In genomic region chr8:47914946-47915345, GRCm38 (mm10) we compare ENCODE assay signal across 27 mouse cellular contexts.
DNase-seq lines count a peak whose midpoint lies in the region; ATAC-seq and TF ChIP-seq lines count a peak whose summit lies in the region.
"Had no signal": no experiment of that assay in that cellular context is flagged by ENCODE, and none has a peak within 500 bp of the region (broad histone marks: within the 10 kb centered on the region; RNA-seq: fewer than 3 reads in every experiment).

No protein-coding gene starts in this region.

- H3K27ac ChIP-seq in heart, adult 2 months = peak overlapping the region; percentile 38
- no peak overlapping the region for H3K27ac ChIP-seq in heart, embryonic 11.5 days (ENCODE audit: low read depth, low read length)
- no peak overlapping the region for H3K27ac ChIP-seq in hindbrain, embryonic 16.5 days (ENCODE audit: low read depth, low read length)
- no peak overlapping the region for H3K27ac ChIP-seq in hindbrain, embryonic 12.5 days
- no peak overlapping the region for H3K27ac ChIP-seq in lung, postnatal 0 days (ENCODE audit: low read length)
- H3K27ac ChIP-seq: limb, embryonic 15.5 days; liver, embryonic 14.5 days; midbrain, embryonic 15.5 days; neural tube, embryonic 13.5 days had no signal

- peaks cover 4% of the 10 kb centered on the region for H3K79me2 ChIP-seq in heart, adult 2 months (replicated peaks; ENCODE audit: control insufficient read depth, insufficient read depth, low read length)

- no peak for DNase-seq in cerebellum, postnatal 4 days (ENCODE audit: low spot score in 2 of 2)
- no peak for DNase-seq in heart, adult 2 months
- DNase-seq in lung, postnatal 0 days (ENCODE audit: low spot score) = no peak
- DNase-seq in lung, postnatal 25 days (ENCODE audit: low spot score) = no peak
- DNase-seq: adrenal gland, postnatal 10 days; cerebellum, adult 2 months; cerebellum, postnatal 25 days; embryo, embryonic 11 days; heart, postnatal 14 days; kidney, adult 9 months; left cerebral cortex, postnatal 4 days; lung, embryonic 14.5 days; lung, postnatal 4 days; retina, postnatal 1 day; right cerebral cortex, postnatal 25 days; spleen, adult 18-20 months; thymus, postnatal 14 days had no signal

- no peak overlapping the region for H3K9ac ChIP-seq in heart, adult 2 months (ENCODE audit: low read depth, low read length)
- no peak overlapping the region for H3K9ac ChIP-seq in heart, embryonic 11.5 days (ENCODE audit: low read depth, low read length)
- H3K9ac ChIP-seq in hindbrain, embryonic 16.5 days (ENCODE audit: low read depth, low read length) = no peak overlapping the region
- no peak overlapping the region for H3K9ac ChIP-seq in hindbrain, embryonic 12.5 days
- H3K9ac ChIP-seq in lung, postnatal 0 days (replicated peaks; ENCODE audit: low read depth) = no peak overlapping the region
- H3K9ac ChIP-seq: limb, embryonic 15.5 days; liver, embryonic 14.5 days; lung, embryonic 14.5 days; midbrain, embryonic 15.5 days; neural tube, embryonic 13.5 days had no signal

- intact Hi-C loops in heart, adult 2 months (cut with DNase I) = no loop called here

- no peak for TF ChIP-seq EP300 in heart, adult 2 months (IDR thresholded peaks at IDR 0.05; ENCODE audit: insufficient read depth, low read depth, low read length)
- TF ChIP-seq EP300 in lung, postnatal 0 days (IDR thresholded peaks at IDR 0.05) = no peak

- no peaks in the 10 kb centered on the region; the same call in 1 of the 2 replicates for H3K9me3 ChIP-seq in heart, embryonic 11.5 days (replicated peaks; ENCODE audit: control insufficient read depth, low read length)
- H3K9me3 ChIP-seq in hindbrain, embryonic 16.5 days (ENCODE audit: control insufficient read depth, low read length) = no peaks in the 10 kb centered on the region
- H3K9me3 ChIP-seq in hindbrain, embryonic 12.5 days (replicated peaks) = peaks cover under 1% of the 10 kb centered on the region; the same call in 1 of the 2 replicates
- no peaks in the 10 kb centered on the region for H3K9me3 ChIP-seq in lung, postnatal 0 days (ENCODE audit: low read length)
- H3K9me3 ChIP-seq: limb, embryonic 15.5 days; midbrain, embryonic 15.5 days had no signal

- H3K4me2 ChIP-seq in heart, embryonic 11.5 days = no peak overlapping the region
- no peak overlapping the region for H3K4me2 ChIP-seq in hindbrain, embryonic 16.5 days (ENCODE audit: low read length)
- no peak overlapping the region for H3K4me2 ChIP-seq in hindbrain, embryonic 12.5 days (replicated peaks)
- no peak overlapping the region for H3K4me2 ChIP-seq in lung, postnatal 0 days (replicated peaks; ENCODE audit: low read depth, low read length)
- H3K4me2 ChIP-seq: limb, embryonic 15.5 days; lung, embryonic 14.5 days; midbrain, embryonic 15.5 days; neural tube, embryonic 13.5 days had no signal

- H3K4me3 ChIP-seq in heart, adult 2 months = no peak overlapping the region
- no peak overlapping the region for H3K4me3 ChIP-seq in heart, embryonic 11.5 days (ENCODE audit: low read depth, low read length)
- no peak overlapping the region for H3K4me3 ChIP-seq in hindbrain, embryonic 16.5 days (ENCODE audit: low read length)
- no peak overlapping the region for H3K4me3 ChIP-seq in hindbrain, embryonic 12.5 days
- H3K4me3 ChIP-seq in lung, postnatal 0 days (ENCODE audit: low read depth, low read length) = no peak overlapping the region
- H3K4me3 ChIP-seq: limb, embryonic 15.5 days; midbrain, embryonic 15.5 days; myocyte; neural tube, embryonic 13.5 days had no signal

- no peak for TF ChIP-seq POLR2A in heart, adult 2 months (IDR thresholded peaks at IDR 0.05; ENCODE audit: insufficient read depth, low read depth, low read length)

- TF ChIP-seq CTCF in heart, adult 2 months (IDR thresholded peaks at IDR 0.05) = no peak
- no peak for TF ChIP-seq CTCF in lung, postnatal 0 days (IDR thresholded peaks at IDR 0.05)

- ATAC-seq in cerebellum, adult (ENCODE audit: insufficient number of reproducible peaks, low FRiP score, low TSS enrichment) = peak; percentile 36; the same call in 1 of the 2 replicates
- no peak for ATAC-seq in heart, embryonic 11.5 days (replicated peaks; ENCODE audit: insufficient number of reproducible peaks, low FRiP score, low TSS enrichment)
- ATAC-seq in hindbrain, embryonic 16.5 days = 0 out of 2 replicates have a peak, but pooled peaks have one; percentile 30
- no peak for ATAC-seq in hindbrain, embryonic 12.5 days (ENCODE audit: low FRiP score)
- ATAC-seq in lung, postnatal 0 days = 0 out of 2 replicates have a peak, but pooled peaks have one; percentile 19
- ATAC-seq: inflammation-experienced regulatory T-cells, adult 6 months; midbrain, embryonic 15.5 days had no signal

- H3K27me3 ChIP-seq in heart, adult 2 months (ENCODE audit: control insufficient read depth, insufficient read depth, low read length) = no peaks in the 10 kb centered on the region
- H3K27me3 ChIP-seq in heart, embryonic 11.5 days (ENCODE audit: control insufficient read depth, insufficient read depth, low read length) = no peaks in the 10 kb centered on the region
- H3K27me3 ChIP-seq in hindbrain, embryonic 16.5 days (replicated peaks; ENCODE audit: control insufficient read depth, insufficient read depth, low read length) = no peaks in the 10 kb centered on the region
- H3K27me3 ChIP-seq in hindbrain, embryonic 12.5 days = no peaks in the 10 kb centered on the region
- H3K27me3 ChIP-seq in lung, postnatal 0 days (replicated peaks; ENCODE audit: insufficient read depth, low read length) = no peaks in the 10 kb centered on the region
- H3K27me3 ChIP-seq: limb, embryonic 15.5 days; midbrain, embryonic 15.5 days; neural tube, embryonic 13.5 days had no signal

- peaks cover 8% of the 10 kb centered on the region for H3K4me1 ChIP-seq in heart, adult 2 months (ENCODE audit: control insufficient read depth, insufficient read depth, low read length)
- peaks cover 5% of the 10 kb centered on the region; the same call in 1 of the 2 replicates for H3K4me1 ChIP-seq in heart, embryonic 11.5 days (ENCODE audit: control insufficient read depth, insufficient read depth, low read length)
- no peaks in the 10 kb centered on the region for H3K4me1 ChIP-seq in hindbrain, embryonic 16.5 days (ENCODE audit: control insufficient read depth, insufficient read depth, low read depth, low read length)
- H3K4me1 ChIP-seq in hindbrain, embryonic 12.5 days = no peaks in the 10 kb centered on the region
- H3K4me1 ChIP-seq in lung, postnatal 0 days (ENCODE audit: insufficient read depth, low read depth, low read length) = no peaks in the 10 kb centered on the region; the same call in 1 of the 2 replicates
- H3K4me1 ChIP-seq: midbrain, embryonic 15.5 days had no signal

- WGBS in heart, adult 2 months = 94% methylated on average over 7 of the region's 7 CpGs
- 84% methylated on average over 7 of the region's 7 CpGs for WGBS in heart, embryonic 11.5 days (ENCODE audit: insufficient replicate concordance)
- 90% methylated on average over 7 of the region's 7 CpGs for WGBS in hindbrain, embryonic 16.5 days
- WGBS in hindbrain, embryonic 12.5 days = 93% methylated on average over 7 of the region's 7 CpGs
- 91% methylated on average over 7 of the region's 7 CpGs for WGBS in lung, postnatal 0 days

- no peaks in the 10 kb centered on the region; the same call in 1 of the 2 replicates for H3K36me3 ChIP-seq in heart, adult 2 months (ENCODE audit: control insufficient read depth, insufficient read depth, low read length)
- H3K36me3 ChIP-seq in heart, embryonic 11.5 days (ENCODE audit: control insufficient read depth, insufficient read depth, low read length) = peaks cover 2% of the 10 kb centered on the region; the same call in 1 of the 2 replicates
- H3K36me3 ChIP-seq in hindbrain, embryonic 16.5 days (ENCODE audit: control insufficient read depth, insufficient read depth, low read length) = no peaks in the 10 kb centered on the region
- H3K36me3 ChIP-seq in hindbrain, embryonic 12.5 days = 0 out of 2 replicates have a peak, but pooled peaks cover 3% of the 10 kb centered on the region
- H3K36me3 ChIP-seq in lung, postnatal 0 days (ENCODE audit: insufficient read depth, low read length) = no peaks in the 10 kb centered on the region
- H3K36me3 ChIP-seq: midbrain, embryonic 15.5 days; neural tube, embryonic 13.5 days had no signal

Comparison
In these comparisons a context has a peak if more than half of its experiments do, and no peak if none do; other contexts are left out.
1. ATAC-seq: peak in cerebellum, adult (single experiment), hindbrain, embryonic 16.5 days (single experiment) and lung, postnatal 0 days (single experiment); none in heart, embryonic 11.5 days (single experiment) and hindbrain, embryonic 12.5 days (single experiment).